Mouse (Mus musculus) right cerebral cortex, postnatal 25 days (tissue): ENCODE measurements around the gene Strip1.
"Not testable (repeated sequence)": the region's sequence is repeated elsewhere in the genome, so short reads cannot be mapped to it uniquely, and the experiment has no call there.

Experiments
- DNase-seq: peaks from one replicate; pipeline ENCODE4 v3.0.0; 2022

Strip1 gene

DNA sequence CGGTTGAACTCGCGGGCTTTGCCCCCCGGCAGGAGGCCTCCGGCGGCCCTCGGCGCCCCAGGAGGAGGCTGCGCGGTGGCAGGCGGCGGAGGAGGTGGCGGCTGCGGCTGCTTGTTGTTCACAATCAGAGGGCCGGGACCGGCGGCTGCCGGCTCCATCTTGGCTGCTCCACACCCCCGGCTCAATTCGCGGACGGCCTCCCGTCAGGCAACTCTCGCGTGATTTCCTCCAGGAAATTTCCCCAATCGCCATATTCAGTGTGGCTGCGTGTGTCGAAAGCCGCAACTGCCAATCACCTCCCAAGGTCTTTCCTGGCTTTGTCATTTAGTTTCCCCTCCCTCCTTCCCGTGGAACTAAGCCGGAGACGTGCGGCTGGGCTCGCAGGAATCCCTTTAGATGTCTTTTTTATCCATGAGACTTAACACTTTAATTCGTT is at the start of gene Strip1:
Gene Strip1, minus strand, starts transcription at position 172 of the 436 bp plus-strand sequence.
- peak; percentile 92 for DNase-seq

DNA sequence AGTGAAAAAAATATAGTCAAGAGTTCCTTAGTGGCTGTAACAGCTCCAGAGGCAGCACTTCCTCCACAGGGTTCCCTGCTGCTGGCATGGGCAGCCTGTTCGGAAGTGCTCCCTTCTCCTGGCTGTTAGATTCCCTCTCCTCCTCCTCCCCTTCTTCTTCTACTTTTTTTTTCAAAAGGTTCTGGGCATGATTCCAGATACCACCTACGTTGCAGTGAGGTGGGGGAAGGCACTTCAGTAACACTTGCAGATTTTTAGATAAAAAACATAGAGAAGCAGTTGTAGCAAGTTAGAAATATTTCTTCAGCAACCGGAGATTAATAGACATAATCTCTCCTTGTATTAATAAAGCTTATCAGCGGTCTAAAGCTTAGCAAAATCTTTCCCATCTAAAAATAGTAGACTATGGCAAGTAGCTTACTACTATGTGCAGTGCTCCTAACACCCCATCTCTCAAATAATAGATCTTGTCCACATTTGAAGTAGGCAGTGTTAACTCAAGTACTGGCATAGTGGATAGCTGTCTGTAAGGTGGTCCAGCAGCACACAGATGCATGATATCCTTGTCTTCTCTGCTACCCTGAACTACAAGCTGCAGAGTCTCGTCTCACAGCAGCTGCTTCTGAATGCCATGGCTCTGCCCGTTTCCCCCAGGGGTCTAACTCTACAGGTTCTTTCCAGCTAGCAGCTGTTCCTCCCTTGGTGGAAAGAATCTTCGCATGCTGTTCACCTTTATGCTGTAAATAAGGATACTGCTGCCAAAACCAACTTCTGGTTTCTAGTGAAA is 49.5 kb upstream of the Strip1 start:
- DNase-seq: peak; percentile 67

DNA sequence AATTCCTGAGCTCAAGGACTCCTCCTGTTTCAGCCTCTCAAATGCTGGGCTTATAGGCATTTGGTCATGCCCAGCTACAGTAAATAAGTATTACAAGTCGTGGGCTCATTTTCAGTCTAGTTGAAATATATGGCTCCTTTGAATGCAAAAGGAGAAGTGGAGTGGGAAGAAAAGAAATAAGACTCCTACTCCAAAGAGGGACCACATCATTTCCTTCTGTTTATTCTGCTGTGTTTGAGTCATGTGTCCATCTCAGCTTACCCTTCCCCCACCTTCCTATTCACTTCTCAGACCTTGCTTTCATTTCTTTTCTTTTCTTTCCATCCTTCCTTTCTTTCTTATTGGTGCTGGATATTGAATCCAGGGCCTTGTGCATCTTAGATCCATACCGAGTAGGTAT is 40.0 kb upstream of the Strip1 start:
- DNase-seq: no peak

DNA sequence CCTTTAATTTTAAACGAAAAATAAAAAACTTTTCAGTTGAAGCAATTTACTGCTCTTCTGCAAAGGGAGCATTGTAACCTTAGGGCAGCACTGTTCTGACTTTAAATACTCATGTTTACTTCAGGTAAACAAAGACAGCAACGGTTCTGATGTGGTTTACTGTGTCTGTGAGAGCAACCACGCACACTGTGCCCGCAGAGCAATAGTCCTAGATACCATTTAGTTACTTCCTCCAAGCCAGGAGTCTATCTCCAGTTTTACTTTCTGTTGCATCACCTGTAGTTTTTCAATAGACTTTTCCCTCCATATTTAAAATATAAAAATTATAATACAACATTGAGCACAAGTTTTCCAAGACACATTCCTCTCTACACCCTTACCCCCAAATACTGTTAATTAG is 39.0 kb upstream of the Strip1 start:
- DNase-seq: no peak

DNA sequence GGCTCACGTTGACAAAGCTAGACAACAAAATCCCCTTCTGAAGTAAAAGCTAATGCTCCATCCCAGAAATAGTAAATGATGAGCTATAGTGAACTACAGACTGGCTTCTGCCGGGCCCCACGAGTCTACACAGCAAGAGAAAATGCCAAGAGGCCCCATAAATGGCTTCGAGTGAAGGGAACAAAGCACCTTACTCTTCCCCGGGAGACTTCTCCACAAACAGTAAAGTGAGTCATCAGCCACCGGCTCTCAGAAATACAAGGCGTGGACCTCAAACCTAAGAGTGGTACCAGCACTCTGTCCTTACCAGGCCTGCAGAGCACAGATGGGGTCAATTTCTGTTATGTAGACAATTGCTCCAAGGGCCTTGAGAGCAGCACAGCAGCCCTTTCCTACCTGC is 37.3 kb upstream of the Strip1 start:
- DNase-seq: no peak

DNA sequence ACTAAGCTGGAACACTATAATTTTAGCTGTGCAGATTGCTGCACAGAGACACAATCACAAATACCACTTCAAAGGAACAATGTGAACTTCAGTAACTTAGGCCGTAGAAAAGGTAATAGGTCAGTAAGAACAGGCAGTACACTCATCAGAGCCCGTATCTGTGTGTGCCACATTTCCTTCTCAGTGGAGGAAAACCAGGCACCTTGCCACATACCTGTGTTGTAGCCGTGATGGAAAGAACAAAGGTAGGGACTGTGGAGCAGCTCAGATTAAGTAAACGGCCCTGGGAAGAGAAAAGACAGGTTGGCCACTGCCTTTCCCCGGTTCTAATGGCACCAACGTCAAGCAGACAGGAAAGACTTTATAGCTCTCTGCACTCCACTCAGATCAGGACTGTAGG is 35.9 kb upstream of the Strip1 start:
- no peak for DNase-seq

DNA sequence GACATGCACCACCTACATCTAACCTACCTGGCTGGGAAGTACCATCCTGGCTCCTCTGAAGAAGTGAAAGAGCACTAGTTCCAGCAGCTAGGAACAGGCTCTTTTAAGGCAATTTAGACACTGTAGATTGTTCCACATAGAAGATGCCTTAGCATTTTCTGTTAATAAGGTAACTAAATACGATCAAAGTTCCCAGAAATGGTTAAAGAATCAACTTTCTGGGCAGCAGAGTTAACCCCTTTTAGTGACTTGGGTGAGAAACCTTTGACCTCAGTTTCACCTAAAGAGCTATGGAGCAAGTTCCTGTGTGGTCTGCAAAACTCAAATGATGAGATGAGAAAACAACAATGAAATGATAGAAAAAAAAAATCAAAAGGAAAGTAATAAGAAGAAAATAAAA is 33.1 kb upstream of the Strip1 start:
- no peak for DNase-seq

DNA sequence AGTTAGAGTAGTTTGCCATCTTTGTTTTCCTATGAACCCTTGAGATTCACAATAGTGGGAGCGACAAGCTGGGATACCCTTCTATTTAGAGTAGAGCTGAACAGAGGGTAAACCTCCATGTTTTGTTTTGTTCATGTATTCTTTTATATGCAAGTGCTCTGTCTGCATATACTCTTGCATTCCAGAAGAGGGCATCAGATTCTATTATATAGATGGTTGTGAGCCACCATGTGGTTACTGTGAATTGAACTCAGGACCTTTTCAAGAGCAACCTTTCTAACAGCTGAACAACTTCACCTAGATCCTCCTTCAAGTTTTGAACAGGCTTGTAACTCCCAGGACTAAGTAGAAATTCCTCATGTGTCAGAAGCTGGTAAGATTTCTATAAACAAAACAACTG is 27.5 kb upstream of the Strip1 start:
- DNase-seq: no peak

DNA sequence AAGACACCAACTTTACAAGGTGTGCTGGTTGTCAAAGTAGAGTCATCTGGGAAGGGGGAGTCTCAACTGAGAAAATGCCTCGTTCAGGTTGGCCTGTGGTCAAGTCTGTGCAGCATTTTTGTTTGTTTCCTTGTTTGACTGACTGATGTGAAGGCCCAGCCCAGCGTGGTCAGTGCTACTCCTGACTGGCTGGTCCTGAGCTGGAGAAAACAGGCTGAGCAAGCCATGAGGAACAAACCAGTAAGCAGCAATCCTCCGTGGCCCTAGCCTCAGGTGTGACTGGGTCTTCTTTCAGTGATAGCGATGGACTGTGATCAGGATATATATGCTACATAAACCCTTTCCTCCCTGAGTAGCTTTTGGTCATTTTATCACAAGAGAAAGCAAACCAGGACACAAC is 25.4 kb upstream of the Strip1 start:
- no peak for DNase-seq

DNA sequence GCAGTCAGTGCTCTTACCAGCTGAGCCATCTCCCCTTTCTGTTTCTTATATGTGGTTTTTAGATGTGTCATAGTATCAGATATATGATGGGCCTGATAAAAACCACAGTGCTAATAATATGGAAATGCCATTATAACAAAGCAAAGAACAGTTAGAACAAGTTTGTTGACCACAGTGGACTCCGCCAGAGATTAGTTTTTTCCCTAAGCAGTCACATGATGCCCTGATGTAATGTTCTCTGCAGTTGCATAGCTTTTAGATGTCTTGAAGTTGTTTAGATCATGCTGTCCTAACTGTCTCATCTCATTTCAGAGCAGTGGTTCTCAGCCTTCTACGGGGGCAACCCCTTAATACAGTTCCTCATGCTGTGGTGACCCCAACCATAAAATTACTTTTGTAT is 24.7 kb upstream of the Strip1 start:
- no peak for DNase-seq

DNA sequence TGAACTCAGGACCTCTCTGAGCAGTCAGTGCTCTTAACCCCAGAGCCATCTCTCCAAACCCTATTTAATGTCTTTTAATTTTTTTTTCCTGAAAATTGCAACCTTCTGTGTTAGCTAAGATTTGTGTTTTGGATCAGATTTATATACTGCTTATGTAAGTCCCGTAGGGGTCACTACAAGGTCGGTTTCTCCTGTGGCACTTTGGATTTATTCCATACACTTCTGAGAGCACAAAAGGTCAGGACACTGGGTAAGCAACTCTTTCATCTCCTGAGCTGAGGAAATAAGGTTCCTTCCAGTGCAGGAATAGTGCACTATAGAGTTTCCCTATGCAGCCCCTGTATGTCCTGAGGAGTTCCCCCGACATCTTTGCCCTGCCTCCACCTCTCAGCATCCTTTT is 24.0 kb upstream of the Strip1 start:
- DNase-seq: no peak

DNA sequence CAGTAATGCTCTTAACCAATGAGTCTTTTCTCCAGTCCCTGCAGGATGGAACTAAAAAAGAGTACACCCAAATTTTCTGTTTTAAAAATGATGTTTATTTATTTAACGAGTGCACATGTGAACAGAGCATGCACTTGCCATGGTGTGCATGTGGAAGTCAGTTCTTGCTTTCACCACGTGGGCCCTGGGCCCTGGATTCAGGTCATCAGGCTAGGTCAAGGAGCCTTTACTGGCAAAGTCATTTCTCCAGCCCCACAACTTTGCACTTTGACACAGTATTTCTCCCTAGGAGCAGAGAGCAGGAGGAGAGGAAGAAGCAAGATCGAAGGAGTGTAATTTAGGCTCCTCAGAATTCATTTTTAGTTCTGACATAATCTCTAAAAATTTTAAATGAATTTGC is 23.4 kb upstream of the Strip1 start:
- no peak for DNase-seq

DNA sequence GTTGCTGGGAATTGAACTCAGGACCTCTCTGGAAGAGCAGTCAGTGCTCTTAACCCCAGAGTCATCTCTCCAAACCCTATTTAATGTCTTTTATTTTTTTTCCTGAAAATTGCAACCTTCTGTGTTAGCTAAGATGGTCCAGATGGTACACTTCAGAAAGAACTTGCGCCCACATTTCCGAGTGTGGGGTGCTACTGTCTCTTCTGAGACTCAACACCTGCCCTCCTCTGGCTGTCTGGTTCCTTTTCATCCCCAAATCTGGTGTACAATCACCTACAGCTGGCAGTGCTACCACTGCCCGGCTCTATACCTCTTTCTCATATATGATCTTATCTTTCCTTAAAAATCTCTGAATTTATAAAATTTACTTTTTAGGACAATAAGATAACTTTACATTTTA is 21.5 kb upstream of the Strip1 start:
- no peak for DNase-seq

DNA sequence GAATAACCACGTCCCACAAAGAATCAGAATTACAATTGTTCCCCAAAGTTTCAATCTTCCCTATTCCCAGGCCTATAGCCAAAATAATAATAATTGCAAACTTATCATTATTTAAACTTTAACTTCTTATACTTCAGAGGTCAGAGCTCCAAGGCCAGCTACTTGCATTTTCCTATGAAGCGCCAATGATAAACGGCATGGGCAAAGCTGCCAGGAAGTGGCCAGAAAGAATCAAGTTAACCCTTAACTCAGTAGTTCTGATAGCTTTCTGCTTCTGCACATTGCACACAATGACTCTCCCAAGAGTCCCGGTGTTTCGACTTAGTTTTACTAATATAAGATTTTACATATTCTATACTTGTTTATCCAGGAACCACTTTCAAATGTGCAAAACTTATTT is 18.8 kb upstream of the Strip1 start:
- DNase-seq: not testable (repeated sequence)

DNA sequence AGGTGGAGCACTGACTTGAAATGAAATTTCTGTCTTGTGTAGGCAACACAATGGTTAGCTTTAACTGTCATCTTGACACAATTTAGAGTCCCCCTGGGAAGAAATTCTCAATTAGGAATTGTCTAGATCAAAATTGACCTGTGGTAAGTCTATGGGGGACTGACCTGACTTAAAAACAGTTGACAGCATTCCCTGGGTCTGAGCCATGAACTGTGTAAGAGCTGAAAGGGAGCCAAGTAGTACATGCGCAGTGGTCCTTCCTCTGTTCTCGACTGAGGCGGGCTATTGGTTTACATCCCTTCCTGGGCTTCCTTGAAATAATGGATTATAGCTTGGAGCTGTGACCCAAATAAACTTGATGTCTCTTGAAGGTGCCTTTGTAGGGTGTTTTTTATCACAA is 15.5 kb upstream of the Strip1 start:
- DNase-seq: no peak

DNA sequence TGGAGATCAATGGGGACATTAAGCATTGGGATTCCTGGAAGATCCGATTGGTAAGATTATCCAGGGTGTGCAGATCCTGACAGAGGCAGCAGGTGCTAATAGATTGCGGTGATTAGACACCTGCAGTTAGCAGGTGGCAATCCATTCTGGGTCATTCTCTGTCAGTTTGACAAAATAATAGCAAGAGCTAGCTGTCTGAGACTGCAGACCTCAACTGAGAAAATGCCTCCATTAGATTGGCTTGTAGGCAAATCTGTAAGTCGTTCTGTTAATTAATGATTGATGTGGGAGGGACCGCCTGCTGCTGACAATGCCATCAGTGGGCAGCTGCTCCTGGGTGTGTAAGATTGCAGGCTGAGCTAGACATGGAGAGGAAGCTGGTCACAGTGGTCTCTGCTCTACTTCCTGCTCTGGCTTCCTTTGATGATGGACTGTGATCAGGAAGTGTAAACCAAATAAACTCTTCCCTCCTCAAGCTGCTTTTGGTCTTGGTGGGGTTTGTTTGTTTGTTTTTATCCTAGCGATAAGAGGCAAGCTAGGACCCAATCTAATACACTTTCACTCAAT is 6.2 kb upstream of the Strip1 start:
- no peak for DNase-seq

DNA sequence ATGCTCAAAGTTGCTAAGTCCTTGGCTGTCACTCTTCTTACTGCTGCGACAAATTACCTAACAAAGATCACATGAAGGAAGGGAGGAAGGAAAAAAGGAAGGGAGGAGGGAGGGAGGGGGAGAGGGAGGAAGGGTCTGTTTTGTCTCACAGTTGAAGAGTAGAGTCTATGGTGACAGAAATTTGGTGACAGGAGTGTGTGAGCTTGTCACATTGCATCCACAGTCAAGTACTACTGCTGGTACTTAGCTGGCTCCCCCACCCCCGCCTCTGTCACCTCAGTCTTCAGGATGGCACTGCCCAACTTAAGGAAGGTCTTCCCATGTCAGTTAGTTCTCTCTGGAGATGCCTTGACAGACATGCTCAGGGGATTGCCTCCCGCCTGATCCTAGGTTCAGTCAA is 4.7 kb upstream of the Strip1 start:
- DNase-seq: no peak

DNA sequence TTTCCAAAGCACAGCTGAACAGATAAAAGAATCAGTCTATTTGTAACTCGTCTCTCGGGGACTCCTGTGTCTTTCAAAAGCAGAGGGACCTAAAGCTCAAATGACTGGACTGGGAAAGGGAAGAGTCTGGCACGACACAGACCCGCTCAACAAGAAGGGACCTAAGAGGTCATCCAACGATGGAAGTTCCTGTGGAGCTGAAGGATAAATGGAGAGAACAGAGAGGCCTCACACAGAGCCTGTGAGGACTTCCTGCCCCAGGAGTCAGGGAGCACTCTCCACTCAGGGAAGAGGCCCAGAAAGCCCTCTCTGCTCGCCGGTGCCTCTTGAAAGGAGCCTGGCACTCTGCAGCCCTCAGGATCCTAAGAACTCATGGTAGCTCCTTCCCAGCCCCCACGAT is 4.3 kb upstream of the Strip1 start:
- DNase-seq: no peak

DNA sequence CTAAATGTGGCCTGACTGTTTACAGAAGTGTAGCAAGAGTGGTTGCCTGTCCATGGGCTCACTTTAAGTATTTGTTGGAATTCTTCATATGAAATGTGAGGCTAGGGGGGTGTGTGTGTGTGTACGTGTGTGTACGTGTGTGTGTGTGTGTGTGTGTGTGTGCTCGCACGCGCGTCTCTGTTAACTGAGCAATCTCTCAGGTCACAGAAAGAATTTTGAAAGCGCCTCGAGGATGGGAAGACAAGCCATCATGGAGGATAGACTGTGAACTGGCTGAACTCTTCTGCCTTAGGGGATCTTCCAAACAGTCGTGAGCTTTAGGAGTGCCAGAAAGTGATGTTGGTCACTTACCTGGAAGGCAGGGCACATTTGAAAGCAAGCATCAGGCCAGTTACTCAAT is 2.4 kb upstream of the Strip1 start:
- DNase-seq: no peak

DNA sequence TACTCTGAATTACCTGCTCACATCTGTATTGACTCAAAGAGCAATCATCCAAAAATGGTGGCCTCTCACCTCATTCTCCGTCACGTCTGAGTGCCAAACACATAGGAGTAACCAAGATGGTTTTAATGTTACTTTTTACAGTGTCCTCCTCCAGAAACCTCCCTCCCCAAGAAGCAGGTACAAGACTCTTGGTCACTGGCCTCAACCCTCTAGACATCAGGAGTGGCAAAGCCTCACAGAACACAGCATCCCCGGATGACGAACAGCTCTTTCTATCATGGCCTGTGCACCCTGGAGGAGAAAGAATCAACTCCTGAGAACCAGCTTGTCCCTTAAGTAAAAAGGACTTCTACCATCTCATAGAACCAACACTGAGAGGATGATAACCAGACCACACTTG is 1.3 kb upstream of the Strip1 start:
- no peak for DNase-seq

DNA sequence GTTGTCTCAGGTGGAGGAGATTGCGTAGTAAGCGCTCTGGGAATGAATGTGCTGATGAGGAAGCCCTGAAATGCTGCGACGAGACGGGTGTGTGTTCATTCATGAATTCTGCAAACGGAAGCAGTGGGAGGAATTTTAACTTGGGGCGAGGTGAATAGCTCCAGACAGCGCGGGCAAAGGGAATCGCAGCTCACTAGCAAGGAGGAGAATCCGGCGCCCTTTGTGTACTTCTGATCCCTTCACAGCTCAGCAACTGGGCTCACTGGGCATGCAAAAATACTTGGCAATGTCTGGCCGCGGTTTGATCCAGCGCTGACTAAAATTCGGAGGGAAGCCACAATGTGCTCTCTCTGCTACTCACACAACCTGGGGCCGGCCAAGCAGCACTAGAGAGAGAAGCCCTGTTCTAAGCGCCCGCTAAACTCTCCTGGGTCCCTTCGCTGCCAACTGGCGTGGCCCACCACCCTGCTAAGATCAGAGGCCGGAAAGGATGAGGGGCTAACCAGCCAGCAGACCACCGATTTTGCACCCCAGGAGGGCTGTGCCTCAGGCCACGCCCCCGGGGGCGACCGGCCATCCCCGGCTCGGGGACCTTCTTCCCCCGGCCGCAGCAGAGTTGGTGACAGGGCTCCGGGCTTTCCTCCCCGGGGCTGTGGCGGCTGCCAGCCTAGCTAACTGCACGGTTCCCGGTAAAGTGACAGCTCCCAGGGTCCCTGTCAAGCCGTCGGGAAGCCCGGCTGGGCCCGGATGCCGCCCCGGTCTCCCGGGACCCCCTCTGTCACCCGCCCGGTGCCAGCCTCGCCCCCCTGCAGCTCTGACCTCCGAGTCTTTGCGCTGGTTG is 592 bp downstream of the Strip1 start, which contains the start of gene Gm10961:
Gene Gm10961, plus strand, starts transcription at position 641 of the 841 bp plus-strand sequence.
- peak; percentile 55 for DNase-seq

DNA sequence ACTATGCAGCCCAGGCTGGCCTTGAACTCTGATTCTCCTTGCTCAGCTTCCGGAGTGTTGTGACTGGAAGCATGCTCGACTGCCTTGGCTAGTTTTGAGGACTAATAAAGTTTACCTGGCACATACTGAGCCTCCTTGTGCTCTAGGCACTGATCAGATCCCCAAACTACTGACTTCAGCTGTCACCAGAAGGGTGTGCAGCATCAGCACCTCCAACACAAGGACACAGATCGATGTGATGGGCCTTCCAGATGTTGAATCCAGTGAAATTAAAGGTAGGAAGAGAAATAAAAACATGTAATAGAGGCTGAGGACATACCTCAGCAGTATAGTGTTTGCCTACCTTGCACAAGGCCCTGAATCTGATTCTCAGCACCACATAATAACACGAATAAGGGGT is 2.1 kb downstream of the Strip1 start:
- DNase-seq: no peak

DNA sequence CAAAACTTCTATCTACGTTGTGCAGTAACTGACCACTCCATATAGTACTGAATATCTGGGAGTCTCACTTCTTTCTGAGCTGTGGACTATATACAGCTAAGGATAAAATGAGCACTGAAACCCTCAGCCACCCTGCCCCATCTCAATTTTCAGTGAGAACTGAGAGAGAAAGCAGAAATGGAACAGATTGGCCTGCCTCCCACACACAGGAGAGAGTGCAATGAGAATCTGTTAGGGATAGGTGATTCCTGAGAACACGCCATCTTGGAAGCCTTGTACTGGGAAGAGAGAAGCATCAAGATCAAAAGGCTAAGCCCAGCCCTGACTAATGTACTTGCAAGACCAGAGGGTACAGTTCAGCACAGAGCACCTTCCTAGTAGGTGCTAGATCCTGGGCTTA is 2.9 kb downstream of the Strip1 start:
- DNase-seq: no peak

DNA sequence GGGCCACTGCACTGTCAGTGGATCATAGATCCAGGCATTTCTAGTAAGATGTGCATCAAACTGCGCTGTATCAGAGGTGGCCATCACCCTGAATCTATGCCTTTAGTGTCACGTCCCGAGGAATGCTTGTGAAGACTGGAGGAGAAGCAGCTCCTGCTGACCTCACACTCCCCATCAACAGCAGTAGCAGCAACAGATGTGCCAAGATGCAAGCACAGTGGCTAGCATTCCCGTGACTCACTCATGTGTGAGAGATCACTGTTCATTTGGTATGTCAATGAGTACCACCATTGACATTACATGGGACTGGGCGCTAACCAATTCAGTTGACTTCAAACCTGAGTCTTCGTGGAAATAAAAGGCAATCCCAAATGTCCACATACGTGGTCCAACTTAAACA is 3.9 kb downstream of the Strip1 start:
- DNase-seq: no peak
